In genomic region chr12:56637181-56637566, GRCm38 (mm10) we compare ENCODE assay signal across 8 mouse cellular contexts. TPM values are rescaled to one million over a fixed set of nuclear protein-coding genes. Genes with fewer than 3 reads are reported as not detected.
DNase-seq lines count a peak whose midpoint lies in the region; ATAC-seq lines count a peak whose summit lies in the region.

No protein-coding gene starts in this region.

- H3K4me2 ChIP-seq in embryonic facial prominence, embryonic 14.5 days (ENCODE audit: low read depth, low read length), result peak overlapping the region; percentile 53
- 0 out of 2 replicates have a peak overlapping the region, but pooled peaks have one; percentile 2 for H3K4me2 ChIP-seq in liver, embryonic 12.5 days
- H3K4me2 ChIP-seq in neural tube, embryonic 14.5 days (ENCODE audit: low read depth, low read length), result peak overlapping the region; percentile 28; the same call in 1 of the 2 replicates

- peak overlapping the region; percentile 25 for H3K4me3 ChIP-seq in embryonic facial prominence, embryonic 14.5 days (ENCODE audit: low read depth, low read length)
- H3K4me3 ChIP-seq in liver, embryonic 12.5 days, result no peak overlapping the region
- H3K4me3 ChIP-seq in neural tube, embryonic 14.5 days (ENCODE audit: low read depth, low read length), result no peak overlapping the region

- H3K27ac ChIP-seq in embryonic facial prominence, embryonic 14.5 days (replicated peaks; ENCODE audit: low read depth, low read length), result no peak overlapping the region
- no peak overlapping the region for H3K27ac ChIP-seq in liver, embryonic 12.5 days
- H3K27ac ChIP-seq in neural tube, embryonic 14.5 days (ENCODE audit: low read depth, low read length), result no peak overlapping the region

- peak overlapping the region; percentile 20; the same call in 1 of the 2 replicates for H3K9ac ChIP-seq in embryonic facial prominence, embryonic 14.5 days (ENCODE audit: low read depth, low read length)
- H3K9ac ChIP-seq in liver, embryonic 12.5 days, result no peak overlapping the region
- no peak overlapping the region for H3K9ac ChIP-seq in neural tube, embryonic 14.5 days (replicated peaks; ENCODE audit: low read depth, low read length)

- no peaks in the 10 kb centered on the region for H3K36me3 ChIP-seq in embryonic facial prominence, embryonic 14.5 days (ENCODE audit: control insufficient read depth, insufficient read depth, low read length)
- no peaks in the 10 kb centered on the region for H3K36me3 ChIP-seq in liver, embryonic 12.5 days
- no peaks in the 10 kb centered on the region for H3K36me3 ChIP-seq in neural tube, embryonic 14.5 days (ENCODE audit: control insufficient read depth, insufficient read depth, low read length)

- H3K9me3 ChIP-seq in embryonic facial prominence, embryonic 14.5 days (ENCODE audit: control insufficient read depth, low read length), result no peaks in the 10 kb centered on the region
- H3K9me3 ChIP-seq in liver, embryonic 12.5 days (replicated peaks), result no peaks in the 10 kb centered on the region
- no peaks in the 10 kb centered on the region for H3K9me3 ChIP-seq in neural tube, embryonic 14.5 days (ENCODE audit: control insufficient read depth, low read length)

- 6% methylated on average over 5 of the region's 5 CpGs for WGBS in embryonic facial prominence, embryonic 14.5 days
- WGBS in liver, embryonic 12.5 days (ENCODE audit: insufficient replicate concordance), result 6% methylated on average over 5 of the region's 5 CpGs
- WGBS in neural tube, embryonic 14.5 days, result 3% methylated on average over 5 of the region's 5 CpGs

- DNase-seq in A20 (ENCODE audit: low read depth, low spot score), result peak; percentile 53
- peak; percentile 36 for DNase-seq in adrenal gland, postnatal 25 days
- peak; percentile 81 for DNase-seq in embryonic facial prominence, embryonic 14.5 days (ENCODE audit: low spot score)
- DNase-seq in heart, postnatal 14 days, result peak; percentile 10 to 56
- peak; percentile 73 to 74 for DNase-seq in kidney, postnatal 4 days
- no peak for DNase-seq in T-cell, adult 2 months (ENCODE audit: low spot score)

- ATAC-seq in embryonic facial prominence, embryonic 14.5 days (ENCODE audit: low read depth), result peak; percentile 50; the same call in 1 of the 2 replicates
- ATAC-seq in liver, embryonic 12.5 days, result no peak
- ATAC-seq in neural tube, embryonic 14.5 days (ENCODE audit: low read depth), result peak; percentile 62

- intact Hi-C loops in heart, postnatal 14 days (cut with DNase I), result loop anchor here (1.0 to 10.0 kb wide), 2 partner anchors 579 to 752 kb away; no protein-coding TSS in a partner anchor

- H3K27me3 ChIP-seq in embryonic facial prominence, embryonic 14.5 days (replicated peaks; ENCODE audit: control insufficient read depth, insufficient read depth, low read length), result no peaks in the 10 kb centered on the region
- H3K27me3 ChIP-seq in liver, embryonic 12.5 days (replicated peaks), result peaks cover 7% of the 10 kb centered on the region; the same call in 1 of the 2 replicates
- H3K27me3 ChIP-seq in neural tube, embryonic 14.5 days (ENCODE audit: control insufficient read depth, insufficient read depth, low read length), result 0 out of 2 replicates have a peak, but pooled peaks cover 2% of the 10 kb centered on the region

- H3K4me1 ChIP-seq in embryonic facial prominence, embryonic 14.5 days (ENCODE audit: control insufficient read depth, insufficient read depth, low read length), result no peaks in the 10 kb centered on the region
- no peaks in the 10 kb centered on the region for H3K4me1 ChIP-seq in liver, embryonic 12.5 days
- H3K4me1 ChIP-seq in neural tube, embryonic 14.5 days (ENCODE audit: control insufficient read depth, insufficient read depth, low read length), result no peaks in the 10 kb centered on the region

RNA-seq across cellular contexts. Expression of gene Nkx2-9, which starts 24.1 kb away (rescaled TPM):
- 0.33 TPM in 1 of 2 replicates, not detected in the other for total RNA-seq in adrenal gland, postnatal 25 days (2021)
- polyA plus RNA-seq in embryonic facial prominence, embryonic 14.5 days (2014; fragmentation: Nextera tagmentation; extraction: Ambion mirVana), result not detected in 2 replicates
- total RNA-seq in heart, postnatal 14 days (2021), result not detected
- polyA plus RNA-seq in liver, embryonic 12.5 days (2016; fragmentation: Nextera tagmentation; extraction: Ambion mirVana), result not detected in 2 replicates
- not detected in 2 replicates for polyA plus RNA-seq in neural tube, embryonic 14.5 days (2014; fragmentation: Nextera tagmentation; extraction: Ambion mirVana)

RNA-seq across cellular contexts. Expression of gene Pax9, which starts 54.4 kb away (rescaled TPM):
- not detected in 2 replicates for total RNA-seq in adrenal gland, postnatal 25 days (2021)
- polyA plus RNA-seq in embryonic facial prominence, embryonic 14.5 days (2014; fragmentation: Nextera tagmentation; extraction: Ambion mirVana), result 9.2 and 9.4 TPM in 2 replicates
- total RNA-seq in heart, postnatal 14 days (2021), result under 1 TPM; 0.22 to 0.24 TPM
- polyA plus RNA-seq in liver, embryonic 12.5 days (2016; fragmentation: Nextera tagmentation; extraction: Ambion mirVana), result 0.26 and 0.32 TPM in 2 replicates
- polyA plus RNA-seq in neural tube, embryonic 14.5 days (2014; fragmentation: Nextera tagmentation; extraction: Ambion mirVana), result 0.23 TPM in 1 of 2 replicates, not detected in the other

Comparison
In these comparisons a context has a peak if more than half of its experiments do, and no peak if none do; other contexts are left out.
1. H3K4me2 ChIP-seq: peak in every context shown above with its lines; median percentile 53 in embryonic facial prominence, embryonic 14.5 days; 28 in neural tube, embryonic 14.5 days; 2 in liver, embryonic 12.5 days.